Mouse (Mus musculus): Measurements from ENCODE around the gene Wt1. TPM values are rescaled to one million over a fixed set of nuclear protein-coding genes. Genes with fewer than 3 reads are reported as not detected.

Gene Wt1
- polyA plus RNA-seq, 1 experiment from 2014 or later, result 5.6 TPM

DNA sequence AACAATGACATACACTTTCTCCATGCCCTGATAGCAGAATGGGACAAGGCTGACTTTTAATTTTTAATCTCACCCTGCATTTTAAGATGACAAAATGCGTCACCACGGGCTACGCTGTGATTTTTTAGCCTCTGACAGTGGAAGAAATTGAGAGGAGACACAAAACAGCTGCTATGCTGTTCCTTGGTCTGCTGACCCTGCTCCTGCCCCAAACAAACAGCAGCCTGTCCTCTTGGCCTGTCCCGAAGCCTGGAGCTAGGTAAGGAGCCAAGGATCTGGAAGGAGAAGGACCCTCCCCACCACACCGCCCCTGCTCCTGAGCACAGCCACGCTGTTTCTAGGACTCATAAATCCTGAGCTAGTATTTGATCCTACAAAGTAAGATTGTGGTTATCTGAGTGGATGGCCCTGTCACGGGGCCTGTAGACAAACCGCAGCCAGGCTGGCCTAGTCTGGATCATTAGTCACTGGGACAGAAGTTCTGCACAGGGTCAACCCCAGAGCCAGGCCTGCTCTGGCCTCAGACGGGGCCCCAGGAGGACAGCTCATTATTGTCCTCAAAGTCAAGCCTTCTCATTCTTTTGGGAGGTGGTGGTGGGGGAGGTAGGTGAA lies 80.3 kb downstream of the Wt1 start:
- 34% methylated on average over 9 of the region's 9 CpGs for WGBS
- Histone ChIP-seq H3K4me3 (no peak overlapping the region), H3K36me3 (no peaks in the 10 kb centered on the region), H3K27ac (peak overlapping the region; percentile 31), H3K27me3 (ENCODE audit: low read depth, poor library complexity, severe bottlenecking) (peaks cover 25% of the 10 kb centered on the region), H3K9me3 (replicated peaks) (no peaks in the 10 kb centered on the region), H3K4me1 (peaks cover 22% of the 10 kb centered on the region)
- DNase-seq (ENCODE audit: low spot score), result no peak

DNA sequence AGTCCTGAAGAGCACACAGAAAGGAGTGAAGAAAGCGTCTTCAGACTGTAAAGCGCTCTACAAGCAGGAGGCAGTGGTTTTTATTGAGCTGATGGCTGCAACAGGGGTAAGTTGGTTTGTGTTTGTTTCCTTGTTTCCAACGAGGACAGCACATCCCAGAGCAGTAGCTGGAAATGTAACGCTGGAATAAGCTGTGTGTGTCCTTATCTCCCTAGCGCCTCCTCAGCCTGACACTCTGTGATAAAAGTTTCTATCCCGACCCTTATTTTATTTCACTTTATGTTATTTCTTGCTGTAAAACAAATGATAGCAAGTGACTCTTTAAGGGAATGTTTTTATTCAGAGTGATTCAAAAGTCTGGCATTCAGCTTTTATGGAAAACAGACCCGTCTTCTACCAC lies 86.5 kb downstream of the Wt1 start:
- DNase-seq (ENCODE audit: low spot score), result no peak
- H3K4me1 ChIP-seq, result peaks cover 29% of the 10 kb centered on the region
- H3K9me3 ChIP-seq (replicated peaks), result no peaks in the 10 kb centered on the region
- no peaks in the 10 kb centered on the region for H3K36me3 ChIP-seq
- peaks cover 61% of the 10 kb centered on the region for H3K27me3 ChIP-seq (ENCODE audit: low read depth, poor library complexity, severe bottlenecking)
- 77% methylated on average over 7 of the region's 7 CpGs for WGBS
- H3K27ac ChIP-seq, result no peak overlapping the region
- no peak overlapping the region for H3K4me3 ChIP-seq

DNA sequence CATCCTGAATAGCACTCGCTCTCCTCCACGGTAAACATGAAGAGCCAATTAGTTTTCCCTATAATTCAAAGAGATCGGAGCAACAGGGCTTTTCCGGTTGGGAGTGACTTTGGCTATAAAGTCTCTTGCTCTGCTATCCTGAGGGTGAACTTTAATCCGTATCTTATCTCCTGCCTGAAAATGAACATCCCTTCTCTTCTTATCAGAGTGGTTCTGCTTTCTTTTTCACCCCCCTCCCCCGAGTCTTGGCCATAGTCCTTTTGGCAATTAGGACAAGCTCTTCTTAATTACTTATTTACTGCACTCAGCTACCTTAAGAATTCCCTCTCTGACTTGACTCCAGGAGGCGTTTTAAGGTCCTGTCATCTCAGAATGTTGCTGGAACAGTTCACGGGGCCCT lies 89.6 kb downstream of the Wt1 start:
- Histone ChIP-seq H3K9me3 (replicated peaks) (no peaks in the 10 kb centered on the region), H3K4me1 (peaks cover 20% of the 10 kb centered on the region), H3K27me3 (ENCODE audit: low read depth, poor library complexity, severe bottlenecking) (peaks cover 61% of the 10 kb centered on the region), H3K27ac (no peak overlapping the region), H3K4me3 (no peak overlapping the region), H3K36me3 (no peaks in the 10 kb centered on the region)
- no peak for DNase-seq (ENCODE audit: low spot score)
- 13% methylated on average over 8 of the region's 8 CpGs for WGBS

DNA sequence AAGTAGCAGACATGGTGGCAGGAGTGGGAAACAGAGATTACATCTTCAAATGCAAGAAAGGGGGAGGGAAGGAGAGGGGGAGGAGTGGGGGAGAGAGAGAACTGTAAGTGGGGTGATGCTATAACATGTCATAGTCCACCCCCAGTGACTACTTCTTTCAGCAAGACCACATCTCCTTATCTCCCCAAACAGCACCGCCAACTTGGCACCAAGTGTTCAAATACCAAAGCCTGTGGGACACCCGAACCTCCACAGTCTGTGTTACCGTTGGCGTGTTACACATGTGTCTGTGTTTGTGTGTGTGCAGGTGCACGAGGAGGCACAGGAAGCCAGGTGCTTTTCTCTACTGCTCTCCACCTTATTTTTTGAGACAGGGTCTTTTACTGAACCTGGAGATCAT lies 92.9 kb downstream of the Wt1 start:
- Histone ChIP-seq H3K4me1 (peaks cover 27% of the 10 kb centered on the region), H3K9me3 (replicated peaks) (no peaks in the 10 kb centered on the region), H3K36me3 (no peaks in the 10 kb centered on the region), H3K27me3 (ENCODE audit: low read depth, poor library complexity, severe bottlenecking) (peaks cover 56% of the 10 kb centered on the region), H3K4me3 (no peak overlapping the region), H3K27ac (no peak overlapping the region)
- DNase-seq (ENCODE audit: low spot score), result no peak
- WGBS, result 94% methylated on average over 5 of the region's 5 CpGs

DNA sequence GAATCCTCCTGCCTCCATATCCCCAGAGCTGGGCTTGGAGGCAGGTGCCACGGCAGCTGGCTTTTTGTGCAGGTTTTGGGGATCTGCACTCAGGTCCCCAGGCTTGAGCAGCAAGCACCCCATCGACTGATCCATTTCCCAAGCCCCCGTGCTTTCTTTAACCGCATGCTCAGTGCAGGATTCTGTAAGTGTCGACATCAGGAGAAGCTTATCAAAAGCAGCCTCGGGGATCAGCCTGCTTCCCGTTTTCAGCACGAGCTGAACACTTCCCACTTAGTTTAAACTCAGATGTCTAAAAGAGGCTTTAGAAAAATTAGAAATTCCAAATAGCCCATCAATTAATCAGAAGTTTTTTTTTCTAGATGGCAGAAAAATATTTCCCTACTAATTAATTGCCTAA lies 93.3 kb downstream of the Wt1 start:
- WGBS, result 66% methylated on average over 8 of the region's 8 CpGs

DNA sequence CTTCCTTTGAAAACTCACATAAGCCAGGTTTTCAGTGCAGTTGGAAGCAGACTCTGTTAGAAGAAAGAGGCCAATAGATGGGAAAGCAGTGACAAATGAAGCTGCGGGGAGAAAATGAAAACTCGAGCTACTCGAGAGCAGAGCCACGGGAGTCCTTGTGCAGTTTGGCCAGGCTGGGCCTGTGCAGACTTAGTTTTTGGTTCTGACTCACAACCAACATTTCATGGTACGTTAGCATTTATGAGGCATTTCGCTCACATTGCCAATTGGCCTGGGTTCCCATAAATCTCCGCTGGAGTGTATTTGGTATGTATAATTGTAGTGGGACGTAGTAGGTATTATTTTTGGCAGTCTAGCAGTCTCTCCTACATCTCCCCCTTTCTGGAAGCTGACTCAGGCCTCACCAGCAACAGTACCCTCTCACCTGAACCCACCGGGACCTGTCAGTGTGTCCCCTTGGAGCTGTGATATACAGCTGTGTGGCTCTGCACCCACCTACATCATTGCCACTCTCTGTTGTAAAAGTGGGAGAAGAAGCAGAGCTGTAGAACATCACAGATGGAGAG lies 94.5 kb downstream of the Wt1 start:
- Histone ChIP-seq H3K27me3 (ENCODE audit: low read depth, poor library complexity, severe bottlenecking) (peaks cover 53% of the 10 kb centered on the region), H3K9me3 (replicated peaks) (no peaks in the 10 kb centered on the region), H3K4me1 (peaks cover 31% of the 10 kb centered on the region), H3K4me3 (no peak overlapping the region), H3K36me3 (no peaks in the 10 kb centered on the region), H3K27ac (no peak overlapping the region)
- 77% methylated on average over 9 of the region's 9 CpGs for WGBS
- no peak for DNase-seq (ENCODE audit: low spot score)

More for the DNA sequence above, 93.3 kb downstream of the Wt1 start:
- H3K27me3 ChIP-seq (ENCODE audit: low read depth, poor library complexity, severe bottlenecking), result peaks cover 56% of the 10 kb centered on the region
- no peaks in the 10 kb centered on the region for H3K9me3 ChIP-seq (replicated peaks)
- no peak overlapping the region for H3K4me3 ChIP-seq
- no peaks in the 10 kb centered on the region for H3K36me3 ChIP-seq
- DNase-seq (ENCODE audit: low spot score), result no peak
- H3K4me1 ChIP-seq, result peaks cover 31% of the 10 kb centered on the region
- H3K27ac ChIP-seq, result no peak overlapping the region

Other genes with a start within 250 kb of the Wt1 start
- gene Eif3m, start 109.4 kb upstream of the Wt1 start, polyA plus RNA-seq (2016; fragmentation: Nextera tagmentation; extraction: Ambion mirVana), result 321 and 364 TPM in 2 replicates
- not detected in 2 replicates for gene Gm11060, start 34.5 kb upstream of the Wt1 start, polyA plus RNA-seq (2016; fragmentation: Nextera tagmentation; extraction: Ambion mirVana)
- 1.1 and 1.9 TPM in 2 replicates for gene Them7, start 97.8 kb downstream of the Wt1 start, polyA plus RNA-seq (2016; fragmentation: Nextera tagmentation; extraction: Ambion mirVana)